Mouse (Mus musculus): ENCODE measurements around the gene Vmn1r231. TPM values are rescaled to one million over a fixed set of nuclear protein-coding genes. Genes with fewer than 3 reads are reported as not detected.

Vmn1r231 gene
- not detected in 2 replicates for polyA plus RNA-seq (2012; rRNA removed; ENCODE audit: low replicate concordance)

DNA sequence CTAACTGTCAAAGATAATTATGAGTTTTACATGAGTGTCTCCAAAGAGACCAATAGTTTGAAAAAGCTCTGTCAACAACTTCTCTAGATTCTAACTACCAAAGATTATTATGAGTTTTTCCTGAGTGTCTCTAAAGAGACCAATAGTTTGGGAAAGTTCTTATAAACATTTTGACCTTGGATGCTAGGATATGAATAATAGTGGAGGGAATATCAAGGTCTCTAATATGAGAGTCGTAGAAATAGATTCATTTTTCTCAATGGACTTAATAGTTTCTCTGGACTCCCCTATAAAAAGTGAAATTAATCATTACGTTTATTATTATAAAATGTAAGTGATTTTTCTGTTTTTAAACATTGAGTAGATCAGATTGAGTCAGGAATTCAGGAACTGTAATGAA lies at the start of gene Vmn1r231:
Gene Vmn1r231 (minus strand): TSS at position 101 of the 400 bp plus-strand sequence.

DNA sequence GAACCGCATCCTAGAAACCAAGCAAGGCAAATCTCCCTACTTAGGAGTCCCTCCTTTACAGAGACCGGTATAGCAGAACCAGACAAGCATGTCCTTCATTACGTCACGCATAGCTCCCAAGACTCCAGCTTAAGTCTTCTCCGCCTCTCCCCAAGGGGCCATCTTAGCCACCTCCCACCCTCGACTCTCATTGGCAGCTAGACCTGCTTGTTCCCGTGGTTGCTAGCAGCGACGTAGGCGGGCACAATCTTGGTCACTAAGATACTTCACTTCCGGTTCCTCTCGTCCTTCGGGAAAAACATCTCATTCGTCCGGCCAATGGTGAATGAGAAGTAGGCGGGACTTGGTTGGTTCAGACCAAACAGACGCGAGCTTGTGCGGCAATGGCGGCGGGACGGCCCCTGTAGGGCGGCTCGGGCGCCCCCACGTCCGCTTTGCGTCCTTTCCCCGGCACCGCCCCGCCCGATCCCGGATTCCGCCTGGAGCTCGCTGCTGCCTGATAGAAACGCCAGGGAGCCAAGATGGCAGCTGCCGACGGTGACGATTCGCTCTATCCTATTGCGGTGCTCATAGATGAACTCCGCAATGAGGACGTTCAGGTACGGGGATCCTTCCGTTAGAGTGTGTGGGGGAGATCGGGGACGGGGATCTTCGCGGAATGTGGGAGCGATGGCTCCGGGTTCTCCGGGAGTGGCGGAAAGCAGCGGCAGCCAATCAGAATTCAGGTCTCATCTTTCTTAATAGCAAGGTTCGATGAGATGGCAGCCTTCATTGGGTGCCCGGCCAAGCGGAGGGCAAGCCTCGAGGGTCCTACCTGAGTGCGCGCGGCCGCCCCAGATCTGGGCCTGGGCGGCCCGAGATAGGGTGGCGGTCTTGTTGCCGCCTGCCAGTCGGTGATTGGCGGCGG lies 40.3 kb upstream of the Vmn1r231 start, which contains the start of gene Ppp2r1a:
Gene Ppp2r1a (plus strand): TSS at position 327 of the 907 bp plus-strand sequence.

DNA sequence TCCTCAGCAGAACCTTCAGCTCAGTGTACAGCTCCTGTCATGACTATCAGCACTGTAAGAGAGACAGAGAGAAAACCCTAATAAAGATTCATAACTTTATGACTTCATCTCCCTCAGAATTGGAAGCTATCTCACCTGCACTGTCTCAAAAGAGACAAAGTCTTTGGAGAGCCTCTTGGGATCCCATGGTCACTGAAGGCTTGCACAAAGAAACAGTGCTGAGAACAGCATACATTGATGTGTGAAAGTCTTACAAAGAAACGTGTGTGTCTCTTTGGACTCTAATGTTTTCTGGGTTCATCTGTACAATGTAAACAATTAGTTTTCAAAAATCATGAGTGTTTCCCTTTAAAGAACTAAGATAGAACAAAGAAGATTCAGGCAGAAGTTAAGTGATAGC lies 14.7 kb upstream of the Vmn1r231 start, which contains the start of gene Vmn1r232:
Gene Vmn1r232 (minus strand): TSS at position 101 of the 400 bp plus-strand sequence.

DNA sequence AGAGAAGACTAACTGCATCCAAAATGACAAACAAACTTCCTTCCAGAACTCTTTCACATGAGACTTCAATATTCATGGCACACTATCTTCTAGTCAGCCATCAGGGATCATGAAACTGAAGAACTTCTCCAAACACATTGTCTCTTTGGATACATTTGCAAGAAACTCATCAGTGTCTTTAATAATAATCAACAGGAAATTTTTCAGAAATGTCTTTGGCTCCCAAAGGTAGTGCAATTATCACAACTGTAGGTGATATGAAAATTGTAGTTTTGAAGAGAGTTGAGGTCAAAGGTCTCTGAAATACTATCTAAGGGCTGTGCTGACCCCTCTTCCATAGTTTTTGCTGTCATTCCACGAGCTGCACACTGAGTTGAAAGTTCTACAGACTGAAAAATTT lies 64.7 kb downstream of the Vmn1r231 start, which contains the start of gene Vmn1r230:
Gene Vmn1r230 (plus strand): TSS at position 301 of the 400 bp plus-strand sequence.

Other genes starting within 250 kb of the Vmn1r231 start
- not detected in 2 replicates for gene Vmn1r226, start 222.2 kb downstream of the Vmn1r231 start, polyA plus RNA-seq (2012; rRNA removed; ENCODE audit: low replicate concordance)
- gene Vmn1r227, start 175.2 kb downstream of the Vmn1r231 start, polyA plus RNA-seq (2012; rRNA removed; ENCODE audit: low replicate concordance) = not detected in 2 replicates
- not detected in 2 replicates for gene Vmn1r228, start 118.9 kb downstream of the Vmn1r231 start, polyA plus RNA-seq (2012; rRNA removed; ENCODE audit: low replicate concordance)
- not detected in 2 replicates for gene Vmn1r229, start 93.5 kb downstream of the Vmn1r231 start, polyA plus RNA-seq (2012; rRNA removed; ENCODE audit: low replicate concordance)
- not detected in 2 replicates for gene Vmn1r230, start 64.6 kb downstream of the Vmn1r231 start, polyA plus RNA-seq (2012; rRNA removed; ENCODE audit: low replicate concordance)
- gene Vmn1r232, start 14.6 kb upstream of the Vmn1r231 start, polyA plus RNA-seq (2012; rRNA removed; ENCODE audit: low replicate concordance) = not detected in 2 replicates
- 86.2 and 96.5 TPM in 2 replicates for gene Ppp2r1a, start 40.2 kb upstream of the Vmn1r231 start, polyA plus RNA-seq (2012; rRNA removed; ENCODE audit: low replicate concordance)
- gene Vmn1r233, start 91.4 kb upstream of the Vmn1r231 start, polyA plus RNA-seq (2012; rRNA removed; ENCODE audit: low replicate concordance) = not detected in 2 replicates
- gene Zfp160, start 103.8 kb upstream of the Vmn1r231 start, polyA plus RNA-seq (2012; rRNA removed; ENCODE audit: low replicate concordance) = 0.36 and 0.44 TPM in 2 replicates

Data from duodenum, adult 2 months (tissue).